In genomic region chr4:126149041-126149676, GRCm38 (mm10) we compare ENCODE assay signal across 1 mouse cellular context.
TF ChIP-seq lines count a peak whose summit lies in the region.

No protein-coding gene starts in this region.

TF ChIP-seq in MEL, 35 proteins besides CTCF, POLR2A, EP300 and RAD21:
- TF ChIP-seq TBP (IDR thresholded peaks at IDR 0.05; ENCODE audit: low read depth, low read length): no peak
- TF ChIP-seq ZKSCAN1 (IDR thresholded peaks at IDR 0.05; ENCODE audit: low read depth, low read length): no peak
- TF ChIP-seq MAX (IDR thresholded peaks at IDR 0.05; ENCODE audit: low read length): no peak
- no peak for TF ChIP-seq ETS1 (IDR thresholded peaks at IDR 0.05; ENCODE audit: low read depth, low read length)
- TF ChIP-seq SIN3A (IDR thresholded peaks at IDR 0.05; ENCODE audit: low read length): no peak
- TF ChIP-seq ELF1 (IDR thresholded peaks at IDR 0.05; ENCODE audit: low read depth, low read length): no peak
- no peak for TF ChIP-seq NELFE (IDR thresholded peaks at IDR 0.05; ENCODE audit: low read depth, low read length)
- no peak for TF ChIP-seq JUND (IDR thresholded peaks at IDR 0.05; ENCODE audit: low read depth, low read length)
- no peak for TF ChIP-seq MEF2A (IDR thresholded peaks at IDR 0.05; ENCODE audit: extremely low read depth, insufficient replicate concordance, low read depth, low read length, poor library complexity, severe bottlenecking)
